Mouse (Mus musculus) neutrophil, adult 83 days (primary cell): ENCODE measurements around the gene Gm10229. TPM values are rescaled to one million over a fixed set of nuclear protein-coding genes. Genes with fewer than 3 reads are reported as not detected.

Experiments used
- total RNA-seq, 2 experiments: library from RNA; stranded (reverse); gene quantifications; one replicate each; pipeline ENCODE4 v1.2.4; 2023

The Gm10229 gene
- not detected for total RNA-seq

GRCm38 (mm10) chr16:89014984-89015383, at the start of gene Gm10229:
Gene Gm10229 (plus strand): TSS chr16:89015284.

DNA sequence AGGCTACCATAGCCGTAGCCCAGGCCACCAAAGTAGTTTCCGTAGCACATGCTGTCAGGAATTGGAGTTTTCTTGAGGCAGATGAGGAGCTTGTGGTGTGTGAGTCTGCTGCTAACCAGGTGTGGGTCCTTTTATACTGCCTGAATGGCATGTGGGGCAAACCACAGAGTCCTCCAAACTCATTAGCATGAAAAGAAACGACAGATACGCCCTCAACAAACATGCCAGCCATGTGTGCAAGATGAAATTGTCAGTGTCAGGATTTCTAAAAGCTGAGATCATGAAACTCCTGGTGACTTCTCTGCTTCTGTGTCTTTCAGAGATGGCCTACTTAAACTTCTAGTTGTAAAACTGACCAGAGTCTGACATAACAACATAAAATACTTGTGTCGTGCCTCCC, 4.4 kb upstream of the Gm10229 start, which contains the start of gene Krtap22-2:
Krtap22-2 (minus strand) TSS at position 101 of the 400 bp plus-strand sequence.

GRCm38 (mm10) chr16:89031399-89031798, 16.3 kb downstream of the Gm10229 start, which contains the start of gene Krtap6-1:
Gene Krtap6-1 (plus strand): TSS chr16:89031699.

DNA sequence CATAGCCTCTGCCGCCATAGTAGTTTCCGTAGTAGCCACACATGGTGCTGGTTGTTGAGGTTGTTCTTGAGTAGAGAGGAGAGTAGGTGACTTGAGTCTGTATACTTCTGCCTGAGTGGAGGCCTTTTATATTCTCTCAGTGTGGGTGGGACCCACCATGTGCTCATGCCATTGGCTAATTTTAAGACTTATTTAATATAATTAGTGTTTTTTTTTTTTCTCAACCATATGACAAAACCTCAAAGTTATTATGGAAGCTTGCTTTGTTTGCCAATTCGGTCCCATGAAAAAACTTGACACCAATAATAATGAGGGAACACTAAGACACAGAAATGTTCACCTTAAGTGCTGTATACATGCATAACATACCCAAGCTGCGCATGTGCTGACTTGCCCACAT, 26.3 kb downstream of the Gm10229 start, which contains the start of gene Gm10228:
Gm10228 (minus strand) TSS at position 101 of the 400 bp plus-strand sequence.

GRCm38 (mm10) chr16:89047783-89048182, 32.7 kb downstream of the Gm10229 start, which contains the start of gene Krtap6-5:
Gene Krtap6-5 (minus strand): TSS chr16:89047883.

DNA sequence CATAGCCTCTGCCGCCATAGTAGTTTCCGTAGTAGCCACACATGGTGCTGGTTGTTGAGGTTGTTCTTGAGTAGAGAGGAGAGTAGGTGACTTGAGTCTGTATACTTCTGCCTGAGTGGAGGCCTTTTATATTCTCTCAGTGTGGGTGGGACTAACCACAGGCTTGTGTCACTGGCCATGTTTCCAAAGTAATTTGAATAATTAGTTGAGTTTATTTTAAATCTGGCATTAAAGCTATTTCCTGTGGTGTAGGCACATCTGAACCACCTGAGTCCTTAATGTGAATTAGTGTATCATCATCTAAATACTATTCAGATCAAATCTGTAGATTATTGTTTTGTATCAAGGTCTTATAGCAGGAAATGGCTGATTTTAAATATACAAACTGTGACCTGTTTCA, 48.8 kb downstream of the Gm10229 start, which contains the start of gene 1110025L11Rik:
1110025L11Rik (minus strand) TSS at position 101 of the 400 bp plus-strand sequence.

Other genes with a start within 250 kb of the Gm10229 start
- gene 2310057N15Rik, start 241.1 kb upstream of the Gm10229 start, total RNA-seq = not detected
- not detected for gene Gm5965, start 237.4 kb upstream of the Gm10229 start, total RNA-seq
- not detected for gene Gm20741, start 203.1 kb upstream of the Gm10229 start, total RNA-seq
- not detected for gene Krtap15, start 195.1 kb upstream of the Gm10229 start, total RNA-seq
- not detected for gene Krtap14, start 189.1 kb upstream of the Gm10229 start, total RNA-seq
- gene Krtap19-1, start 145.9 kb upstream of the Gm10229 start, total RNA-seq = not detected
- gene Krtap19-2, start 141.0 kb upstream of the Gm10229 start, total RNA-seq = not detected
- not detected for gene Krtap19-3, start 137.2 kb upstream of the Gm10229 start, total RNA-seq
- gene Krtap19-4, start 130.2 kb upstream of the Gm10229 start, total RNA-seq = not detected
- gene Krtap19-5, start 118.8 kb upstream of the Gm10229 start, total RNA-seq = not detected
- gene Krtap19-9b, start 83.0 kb upstream of the Gm10229 start, total RNA-seq = not detected
- not detected for gene Krtap16-3, start 52.4 kb upstream of the Gm10229 start, total RNA-seq
- gene Krtap22-2, start 4.5 kb upstream of the Gm10229 start, total RNA-seq = not detected
- not detected for gene Krtap6-1, start 16.4 kb downstream of the Gm10229 start, total RNA-seq
- not detected for gene Gm10228, start 26.2 kb downstream of the Gm10229 start, total RNA-seq
- gene Krtap6-5, start 32.6 kb downstream of the Gm10229 start, total RNA-seq = not detected
- gene 1110025L11Rik, start 48.7 kb downstream of the Gm10229 start, total RNA-seq = not detected
- gene Krtap6-3, start 68.7 kb downstream of the Gm10229 start, total RNA-seq = not detected
- gene Gm6358, start 125.6 kb downstream of the Gm10229 start, total RNA-seq = not detected
- gene Gm10061, start 135.8 kb downstream of the Gm10229 start, total RNA-seq = not detected
- gene Gm9789, start 142.7 kb downstream of the Gm10229 start, total RNA-seq = not detected
- not detected for gene Gm7735, start 154.2 kb downstream of the Gm10229 start, total RNA-seq
- gene 1110057P08Rik, start 159.5 kb downstream of the Gm10229 start, total RNA-seq = not detected
- gene Krtap20-2, start 190.6 kb downstream of the Gm10229 start, total RNA-seq = not detected